Mouse (Mus musculus) CH12.LX (cell line): ENCODE data around the gene Sestd1. TPM values are rescaled to one million over a fixed set of nuclear protein-coding genes. Genes with fewer than 3 reads are reported as not detected.

Source experiments
- DNase-seq: peaks from one replicate; pipeline ENCODE4 v3.0.0-alpha.2; 2013; ENCODE audit errors: extremely low read depth
- H3K27ac ChIP-seq: 2 replicates; pipeline ENCODE4 v1.5.1; 2012; ENCODE audit warnings: low read depth, mild to moderate bottlenecking, control low read depth, moderate library complexity; ENCODE audit not compliant: insufficient read depth
- H3K27me3 ChIP-seq: replicated peaks from 2 replicates; pipeline ENCODE3; 2012; ENCODE audit warnings: inconsistent platforms
- H3K36me3 ChIP-seq, 2 experiments: replicated peaks in 1 of 2; 2 replicates each; pipeline versions ENCODE3 to v1.6.1; 2012; ENCODE audit warnings: inconsistent platforms in 1 of 2, low read length in 1 of 2, mild to moderate bottlenecking in 1 of 2, mixed read lengths in 1 of 2, moderate library complexity in 1 of 2; ENCODE audit not compliant: control insufficient read depth in 1 of 2, insufficient read depth in 1 of 2
- H3K4me1 ChIP-seq, 2 experiments: 2 replicates each; pipeline ENCODE4 v1.6.1; 2012; ENCODE audit warnings: inconsistent platforms in 1 of 2, moderate library complexity in 1 of 2; ENCODE audit not compliant: insufficient read depth in 2 of 2, control insufficient read depth in 1 of 2
- H3K4me2 ChIP-seq: 2 replicates; pipeline ENCODE4 v1.6.1; 2012; ENCODE audit warnings: low read depth, mild to moderate bottlenecking, control low read depth; ENCODE audit not compliant: poor library complexity, insufficient read depth, severe bottlenecking
- H3K4me3 ChIP-seq, 3 experiments: fragments of 150-350 bp in 1 of 3; sonication (generic) in 1 of 3; replicated peaks in 1 of 3; 2 replicates each; pipeline versions ENCODE3 to v1.5.1; 2011 to 2012; ENCODE audit warnings: low read depth in 2 of 3, low read length in 2 of 3, mild to moderate bottlenecking in 2 of 3, moderate library complexity in 2 of 3, control low read depth in 1 of 3, improper control_type of control experiment in 1 of 3, inconsistent platforms in 1 of 3, mixed read lengths in 1 of 3; ENCODE audit not compliant: poor library complexity in 1 of 3
- H3K79me2 ChIP-seq: replicated peaks from 2 replicates; pipeline ENCODE4 v1.6.1; 2012; ENCODE audit warnings: mild to moderate bottlenecking, moderate library complexity; ENCODE audit not compliant: control insufficient read depth, poor library complexity, insufficient read depth, severe bottlenecking; ENCODE audit errors: extremely low read depth
- H3K9ac ChIP-seq: 2 replicates; pipeline ENCODE4 v1.6.1; 2012; ENCODE audit warnings: low read depth, mild to moderate bottlenecking, control low read depth, moderate library complexity; ENCODE audit not compliant: insufficient read depth
- H3K9me3 ChIP-seq: replicated peaks from 2 replicates; pipeline ENCODE3; 2012; ENCODE audit warnings: low read length, inconsistent platforms, mixed read lengths
- CHD1 ChIP-seq: IDR thresholded peaks from 2 replicates; pipeline ENCODE4 v1.6.1; 2012; ENCODE audit warnings: low read depth, low read length, improper control_type of control experiment, inconsistent platforms
- CHD2 ChIP-seq: IDR thresholded peaks from 2 replicates; pipeline ENCODE4 v1.6.1; 2011; ENCODE audit warnings: low read length, improper control_type of control experiment
- E2F4 ChIP-seq: IDR thresholded peaks from 2 replicates; pipeline ENCODE4 v1.6.1; 2011; ENCODE audit warnings: low read depth, low read length, improper control_type of control experiment; ENCODE audit not compliant: insufficient replicate concordance
- ELF1 ChIP-seq: IDR thresholded peaks from 2 replicates; pipeline ENCODE4 v1.6.1; 2014; ENCODE audit warnings: low read depth, mild to moderate bottlenecking, inconsistent platforms, low read length, improper control_type of control experiment
- EP300 ChIP-seq: IDR thresholded peaks from 2 replicates; pipeline ENCODE4 v1.6.1; 2011; ENCODE audit warnings: low read length, improper control_type of control experiment
- IRF4 ChIP-seq: IDR thresholded peaks from 2 replicates; pipeline ENCODE4 v1.6.1; 2014; ENCODE audit warnings: low read depth, mild to moderate bottlenecking, inconsistent platforms, low read length, improper control_type of control experiment
- JUND ChIP-seq: conservative IDR thresholded peaks from 2 replicates; pipeline ENCODE4 v1.6.1; 2011; ENCODE audit warnings: low read depth, low read length, improper control_type of control experiment
- KAT2A ChIP-seq: IDR thresholded peaks from 2 replicates; pipeline ENCODE4 v1.6.1; 2012; ENCODE audit warnings: low read length, improper control_type of control experiment, inconsistent platforms; ENCODE audit not compliant: insufficient replicate concordance
- MAFK ChIP-seq: IDR thresholded peaks from 2 replicates; pipeline ENCODE4 v1.6.1; 2011; ENCODE audit warnings: low read length, improper control_type of control experiment; ENCODE audit not compliant: insufficient replicate concordance
- MAX ChIP-seq: IDR thresholded peaks from 2 replicates; pipeline ENCODE4 v1.6.1; 2011; ENCODE audit warnings: low read length, improper control_type of control experiment
- MEF2A ChIP-seq: IDR thresholded peaks from 2 replicates; pipeline ENCODE4 v1.6.1; 2014; ENCODE audit warnings: low read depth, mild to moderate bottlenecking, inconsistent platforms, low read length, improper control_type of control experiment, borderline replicate concordance
- MYC ChIP-seq: IDR thresholded peaks from 2 replicates; pipeline ENCODE4 v1.6.1; 2011; ENCODE audit warnings: low read depth, mild to moderate bottlenecking, improper control_type of control experiment, low read length
- NELFE ChIP-seq: IDR thresholded peaks from 2 replicates; pipeline ENCODE4 v1.6.1; 2011; ENCODE audit warnings: low read depth, low read length, improper control_type of control experiment
- PAX5 ChIP-seq: IDR thresholded peaks from 2 replicates; pipeline ENCODE4 v1.6.1; 2012; ENCODE audit warnings: low read length, inconsistent platforms, mixed read lengths
- POLR2A ChIP-seq: IDR thresholded peaks from 2 replicates; pipeline ENCODE4 v1.6.1; 2011; ENCODE audit warnings: low read depth, mild to moderate bottlenecking, improper control_type of control experiment, low read length
- POLR2AphosphoS2 ChIP-seq: IDR thresholded peaks from 2 replicates; pipeline ENCODE4 v1.6.1; 2011; ENCODE audit warnings: low read depth, low read length, improper control_type of control experiment
- RAD21 ChIP-seq: IDR thresholded peaks from 2 replicates; pipeline ENCODE4 v1.6.1; 2011; ENCODE audit warnings: low read depth, mild to moderate bottlenecking, low read length, improper control_type of control experiment, moderate library complexity
- SIN3A ChIP-seq: IDR thresholded peaks from 2 replicates; pipeline ENCODE4 v1.6.1; 2012; ENCODE audit warnings: low read length, improper control_type of control experiment, inconsistent platforms
- SMC3 ChIP-seq: IDR thresholded peaks from 2 replicates; pipeline ENCODE4 v1.6.1; 2011; ENCODE audit warnings: low read depth, low read length, improper control_type of control experiment
- TBP ChIP-seq: conservative IDR thresholded peaks from 2 replicates; pipeline ENCODE4 v1.6.1; 2011; ENCODE audit warnings: low read depth, low read length, improper control_type of control experiment
- UBTF ChIP-seq: IDR thresholded peaks from 2 replicates; pipeline ENCODE4 v1.6.1; 2012; ENCODE audit warnings: low read depth, mild to moderate bottlenecking, inconsistent platforms, low read length, improper control_type of control experiment, moderate library complexity
- USF2 ChIP-seq: conservative IDR thresholded peaks from 2 replicates; pipeline ENCODE4 v1.6.1; 2011; ENCODE audit warnings: low read depth, low read length, improper control_type of control experiment
- ZMIZ1 ChIP-seq: IDR thresholded peaks from 2 replicates; pipeline ENCODE4 v1.6.1; 2012; ENCODE audit warnings: low read depth, mild to moderate bottlenecking, inconsistent platforms, low read length, improper control_type of control experiment
- ZNF384 ChIP-seq: IDR thresholded peaks from 2 replicates; pipeline ENCODE4 v1.6.1; 2012; ENCODE audit warnings: low read depth, low read length, improper control_type of control experiment, inconsistent platforms
- dilution Hi-C: fragments of 300-500 bp; cut with MboI; formaldehyde crosslinking; loops from 2 replicates; pipeline ENCODE4 v1.14.3; 2020; ENCODE audit warnings: low sequenced_read_pairs; ENCODE audit not compliant: extremely low pct_unique_long_range_greater_than_20kb, extremely low pct_ligation_motif_present
- in situ Hi-C: fragments of 300-500 bp; cut with MboI; formaldehyde crosslinking; loops from 3 replicates; pipeline ENCODE4 v1.14.3; 2019; ENCODE audit warnings: low sequenced_read_pairs, low pct_ligation_motif_present, low pct_unique_long_range_greater_than_20kb, mixed read lengths
- polyA plus RNA-seq: library from polyadenylated mRNA; unstranded; fragments of >175 nt; gene quantifications from 2 replicates; pipeline ENCODE4 v1.2.1, GENCODE M21; 2012; ENCODE audit warnings: low read depth; ENCODE audit not compliant: insufficient read length
- total RNA-seq, 2 experiments: library from RNA; depleted of rRNA; stranded (reverse); fragments of 300-350 nt in 1 of 2; fragments of >200 nt in 1 of 2; gene quantifications; 2 replicates each; pipeline ENCODE4 v1.2.3; 2012 to 2014

Gene Sestd1
- total and polyA plus RNA-seq, 3 experiments = not detected

DNA sequence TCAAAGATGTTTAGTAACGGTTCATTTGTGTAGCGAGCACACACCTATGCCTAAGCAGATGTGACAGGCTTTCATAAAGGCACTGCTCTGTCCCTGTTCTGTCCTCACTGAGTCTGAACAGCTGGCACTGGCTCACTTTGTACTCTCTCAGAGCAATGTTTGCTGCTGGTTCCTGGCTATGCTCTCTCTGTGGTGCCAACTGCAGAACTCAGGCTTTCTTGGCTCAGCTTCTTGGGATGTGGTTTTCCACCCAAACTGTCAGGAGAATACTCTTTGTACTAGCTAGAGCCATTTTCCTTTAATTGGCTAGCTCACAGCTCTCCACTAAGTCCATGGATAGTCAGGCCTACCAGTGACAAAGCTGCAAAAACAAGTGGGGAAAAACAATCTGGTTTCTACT is 59.4 kb downstream of the Sestd1 start:
- Histone ChIP-seq H3K4me1 (no peaks in the 10 kb centered on the region), H3K27ac (no peak overlapping the region), H3K36me3 (no peaks in the 10 kb centered on the region), H3K27me3 (no peaks in the 10 kb centered on the region), H3K4me2 (no peak overlapping the region), H3K9me3 (peaks cover 40% of the 10 kb centered on the region), H3K9ac (no peak overlapping the region), H3K79me2 (no peaks in the 10 kb centered on the region), H3K4me3 (no peak overlapping the region)
- DNase-seq = no peak
- TF ChIP-seq MEF2A = no peak
- in situ Hi-C loops = no loop called here
- dilution Hi-C loops = no loop called here

DNA sequence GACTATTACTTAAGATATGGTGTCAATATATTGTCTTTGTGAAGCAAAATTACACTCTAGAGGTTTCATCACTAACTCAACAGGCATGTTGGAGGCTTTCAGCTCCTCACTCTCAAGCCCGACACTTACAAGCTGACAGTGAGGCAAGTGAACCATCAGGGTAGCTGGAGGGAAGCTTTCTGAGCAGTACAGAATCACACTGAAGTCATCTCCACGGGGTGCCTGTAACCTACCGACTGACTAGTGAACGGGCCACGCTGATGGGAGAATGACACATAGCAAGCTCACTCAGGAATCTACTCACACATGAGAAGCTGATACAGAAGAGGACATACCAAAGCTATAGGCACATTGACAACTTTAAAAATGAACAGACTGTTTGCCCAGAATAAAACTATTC is 67.5 kb downstream of the Sestd1 start:
- Histone ChIP-seq H3K9ac (no peak overlapping the region), H3K27me3 (no peaks in the 10 kb centered on the region), H3K9me3 (peaks cover 45% of the 10 kb centered on the region), H3K36me3 (no peaks in the 10 kb centered on the region), H3K79me2 (no peaks in the 10 kb centered on the region), H3K4me1 (no peaks in the 10 kb centered on the region), H3K4me3 (no peak overlapping the region), H3K27ac (no peak overlapping the region), H3K4me2 (no peak overlapping the region)
- in situ Hi-C loops = no loop called here
- dilution Hi-C loops = no loop called here
- TF ChIP-seq ZNF384 (no peak), CHD2 (no peak), PAX5 (no peak), IRF4 (no peak), CHD1 (no peak), USF2 (no peak), UBTF (no peak), E2F4 (no peak), ELF1 (no peak), MAX (no peak), TBP (no peak), EP300 (no peak), NELFE (no peak)
- no peak for DNase-seq

GRCm38 (mm10) chr2:77206951-77207350 is 73.4 kb downstream of the Sestd1 start:
- no peaks in the 10 kb centered on the region for H3K79me2 ChIP-seq
- no peaks in the 10 kb centered on the region for H3K4me1 ChIP-seq
- in situ Hi-C loops = no loop called here
- H3K4me3 ChIP-seq = no peak overlapping the region
- no peak for DNase-seq
- H3K36me3 ChIP-seq = no peaks in the 10 kb centered on the region
- H3K27ac ChIP-seq = no peak overlapping the region
- H3K27me3 ChIP-seq = no peaks in the 10 kb centered on the region
- dilution Hi-C loops = no loop called here
- TF ChIP-seq JUND (no peak), SIN3A (no peak), SMC3 (no peak), POLR2AphosphoS2 (no peak), CHD1 (no peak), EP300 (no peak), POLR2A (no peak), KAT2A (no peak), MYC (no peak), PAX5 (no peak), MAFK (no peak), RAD21 (no peak), ZNF384 (no peak), IRF4 (no peak), ZMIZ1 (no peak)
- H3K4me2 ChIP-seq = no peak overlapping the region
- H3K9me3 ChIP-seq = peaks cover 45% of the 10 kb centered on the region
- H3K9ac ChIP-seq = no peak overlapping the region
